Mouse (Mus musculus) thymus, adult 2 months (tissue): ENCODE data around the gene Cdk17. TPM values are rescaled to one million over a fixed set of nuclear protein-coding genes. Genes with fewer than 3 reads are reported as not detected.
A peak's percentile ranks its signal among the peaks of the same experiment; 100 is the strongest.

ENCODE experiments used
- DNase-seq: peaks from one replicate; pipeline ENCODE4 v3.0.0; 2021
- H3K27ac ChIP-seq: fragments of 200-500 bp; 2 replicates; pipeline ENCODE4 v1.5.1; 2012; ENCODE audit warnings: low read length, control low read depth; ENCODE audit not compliant: control insufficient read depth, insufficient read depth
- H3K27me3 ChIP-seq: fragments of 200-500 bp; 2 replicates; pipeline ENCODE4 v1.6.1; 2012; ENCODE audit warnings: mild to moderate bottlenecking, low read length, moderate library complexity, mixed read lengths; ENCODE audit not compliant: control insufficient read depth, insufficient read depth
- H3K36me3 ChIP-seq: fragments of 200-500 bp; 2 replicates; pipeline ENCODE4 v1.6.1; 2012; ENCODE audit warnings: mild to moderate bottlenecking, low read length, moderate library complexity; ENCODE audit not compliant: control insufficient read depth, insufficient read depth
- H3K4me1 ChIP-seq: fragments of 200-500 bp; replicated peaks from 2 replicates; pipeline ENCODE4 v1.6.1; 2012; ENCODE audit warnings: low read length; ENCODE audit not compliant: control insufficient read depth, insufficient read depth
- H3K4me3 ChIP-seq: fragments of 200-500 bp; 2 replicates; pipeline ENCODE4 v1.5.1; 2012; ENCODE audit warnings: mild to moderate bottlenecking, low read length, control low read depth, moderate library complexity; ENCODE audit not compliant: control insufficient read depth, insufficient read depth
- CTCF ChIP-seq: fragments of 200-500 bp; IDR thresholded peaks from 2 replicates; pipeline ENCODE4 v1.5.1; 2012; ENCODE audit warnings: mild to moderate bottlenecking, control low read depth, low read length, moderate library complexity, borderline replicate concordance; ENCODE audit not compliant: control insufficient read depth, poor library complexity, insufficient read depth; ENCODE audit errors: extremely low read depth
- POLR2A ChIP-seq: fragments of 200-500 bp; IDR thresholded peaks from 2 replicates; pipeline ENCODE4 v1.6.1; 2012; ENCODE audit warnings: mild to moderate bottlenecking, low read length, control low read depth, moderate library complexity; ENCODE audit not compliant: control insufficient read depth, poor library complexity, insufficient read depth; ENCODE audit errors: extremely low read depth
- WGBS: fragments of 180-500 bp; shearing (Covaris S2); methylation state at CpG from one replicate; pipeline ENCODE4 v1.1.7; 2018; 5-methylcytosine and 5-hydroxymethylcytosine counted together
- polyA plus RNA-seq: library from polyadenylated mRNA; depleted of rRNA; stranded (reverse); fragments of >200 nt; gene quantifications from 2 replicates; pipeline ENCODE4 v1.2.3, GENCODE M21; 2012

Gene Cdk17
- polyA plus RNA-seq, 1 experiment, result 79.5 TPM

DNA sequence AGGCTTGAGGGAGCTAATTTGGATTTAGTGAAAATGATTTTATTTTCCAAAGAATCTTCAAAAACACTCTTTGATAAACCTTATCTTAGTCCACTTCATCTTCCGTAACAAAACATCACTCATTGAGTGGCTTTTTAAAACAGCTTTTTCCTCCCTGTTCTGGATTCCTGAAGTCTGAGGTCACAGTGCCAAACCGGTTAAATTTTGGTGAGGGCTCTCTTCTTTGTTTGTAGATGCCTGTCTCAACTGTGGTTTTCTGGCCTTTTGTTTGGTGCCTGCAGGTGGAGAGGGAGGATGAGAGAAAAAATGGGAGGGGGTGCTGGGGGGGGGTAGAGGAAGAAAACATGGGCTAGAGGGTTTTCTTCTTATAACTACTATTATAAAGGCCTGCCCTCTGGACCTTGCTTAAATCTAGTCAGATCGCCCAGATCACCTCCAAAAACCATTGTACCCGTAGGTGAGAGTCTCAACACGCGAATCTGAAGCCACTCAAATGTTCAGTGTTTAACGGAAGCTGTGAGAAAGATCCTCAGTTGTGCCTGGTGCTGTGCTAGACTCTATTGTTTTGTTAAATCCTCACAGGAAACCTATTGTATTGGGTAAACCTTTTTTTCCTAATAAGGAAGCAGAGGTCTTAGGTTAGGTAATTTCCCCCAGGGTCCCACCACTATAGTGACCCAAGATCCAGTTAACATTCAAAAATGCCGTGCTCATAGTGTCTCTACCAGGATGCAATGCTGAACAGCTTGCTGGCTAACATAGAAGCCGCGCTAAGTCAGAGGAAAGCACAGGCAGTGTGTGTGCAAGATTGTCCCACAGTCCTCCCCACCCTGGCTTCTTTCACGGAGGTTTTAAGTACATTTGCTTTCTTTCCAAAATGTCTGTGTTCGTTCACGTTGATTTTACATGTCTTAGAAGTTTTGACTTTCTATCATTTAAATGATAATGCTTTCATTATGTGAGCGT lies 5.0 kb downstream of the Cdk17 start:
- 5% methylated on average over 14 of the region's 14 CpGs for WGBS
- H3K27me3 ChIP-seq, result no peaks in the 10 kb centered on the region
- no peak for TF ChIP-seq POLR2A
- no peak for TF ChIP-seq CTCF
- peak overlapping the region; percentile 77 for H3K27ac ChIP-seq
- no peak for DNase-seq
- peak overlapping the region; percentile 29 for H3K4me3 ChIP-seq
- H3K4me1 ChIP-seq, result peaks cover 13% of the 10 kb centered on the region
- no peaks in the 10 kb centered on the region for H3K36me3 ChIP-seq

DNA sequence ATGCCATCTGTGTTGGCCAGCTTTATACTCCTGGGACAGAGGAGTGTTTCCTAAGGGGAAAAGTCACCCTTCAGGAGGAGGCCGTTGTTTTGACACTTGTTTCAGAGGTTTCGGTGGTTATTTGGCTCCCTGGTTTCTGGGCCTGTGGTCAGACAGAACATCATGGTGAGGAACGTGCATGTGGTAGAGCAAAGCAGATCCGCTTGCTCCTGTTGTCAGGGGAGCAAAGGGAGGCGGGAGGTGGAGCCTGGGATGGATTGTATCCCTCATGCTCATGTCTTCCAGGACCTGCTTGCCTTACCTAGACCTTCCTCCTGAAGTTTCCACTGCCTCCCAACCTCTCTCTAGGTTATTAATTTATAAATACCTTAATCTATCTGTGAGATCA lies 5.7 kb downstream of the Cdk17 start:
- Histone ChIP-seq H3K4me1 (peaks cover 13% of the 10 kb centered on the region), H3K36me3 (no peaks in the 10 kb centered on the region), H3K27ac (peak overlapping the region; percentile 77), H3K27me3 (no peaks in the 10 kb centered on the region), H3K4me3 (peak overlapping the region; percentile 29)
- no peak for DNase-seq
- 5% methylated on average over 5 of the region's 5 CpGs for WGBS
- TF ChIP-seq CTCF, result no peak
- TF ChIP-seq POLR2A, result no peak

DNA sequence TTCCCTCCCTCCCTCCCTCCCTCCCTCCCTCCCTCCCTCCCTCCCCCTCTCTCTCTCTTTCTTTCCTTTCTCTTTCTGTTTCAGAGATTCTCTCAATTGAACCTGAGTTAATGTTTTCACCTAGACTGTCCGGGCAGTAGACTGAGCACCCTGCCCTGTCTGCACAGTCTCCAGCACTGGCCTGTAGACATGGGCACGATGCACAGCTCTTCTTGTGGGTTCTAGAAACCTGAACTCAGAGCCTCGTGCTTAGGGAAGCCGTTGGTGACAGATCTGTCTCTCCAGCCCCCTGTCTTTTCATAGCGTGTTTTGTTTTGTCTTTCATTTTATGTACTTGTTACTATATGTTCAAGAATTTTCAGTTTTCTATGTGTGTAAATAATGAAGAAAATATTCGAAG lies 6.6 kb downstream of the Cdk17 start:
- Histone ChIP-seq H3K27me3 (no peaks in the 10 kb centered on the region), H3K36me3 (no peaks in the 10 kb centered on the region), H3K4me3 (peak overlapping the region; percentile 44), H3K27ac (peak overlapping the region; percentile 75), H3K4me1 (peaks cover 15% of the 10 kb centered on the region)
- DNase-seq, result no peak
- TF ChIP-seq POLR2A (no peak), CTCF (no peak)
- WGBS, result 8% methylated on average over 6 of the region's 6 CpGs

DNA sequence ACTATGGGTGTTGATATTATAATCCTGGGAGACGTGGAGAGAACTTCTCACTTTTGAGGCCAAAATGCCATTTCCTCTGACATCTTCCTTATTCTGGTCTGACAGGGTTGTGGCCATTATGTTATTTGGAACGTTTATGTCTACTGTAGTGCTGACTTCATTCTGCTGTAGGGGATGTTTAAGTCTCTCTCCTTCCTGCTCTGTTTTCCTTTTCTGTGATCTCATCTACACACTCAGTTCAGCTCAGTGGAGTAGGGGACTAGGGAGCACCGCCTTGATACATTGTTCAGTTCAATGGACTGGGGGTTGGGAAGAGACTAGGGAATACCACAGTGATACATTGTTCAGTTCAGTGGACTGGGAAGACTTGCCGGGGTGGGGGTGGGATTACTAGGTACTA lies 7.4 kb downstream of the Cdk17 start:
- TF ChIP-seq CTCF (no peak), POLR2A (no peak)
- no peaks in the 10 kb centered on the region for H3K27me3 ChIP-seq
- H3K27ac ChIP-seq, result no peak overlapping the region
- peaks cover 15% of the 10 kb centered on the region for H3K4me1 ChIP-seq
- H3K36me3 ChIP-seq, result peaks cover 2% of the 10 kb centered on the region; the same call in 1 of the 2 replicates
- no peak overlapping the region for H3K4me3 ChIP-seq
- WGBS, result 29% methylated on average over 4 of the region's 4 CpGs
- no peak for DNase-seq

DNA sequence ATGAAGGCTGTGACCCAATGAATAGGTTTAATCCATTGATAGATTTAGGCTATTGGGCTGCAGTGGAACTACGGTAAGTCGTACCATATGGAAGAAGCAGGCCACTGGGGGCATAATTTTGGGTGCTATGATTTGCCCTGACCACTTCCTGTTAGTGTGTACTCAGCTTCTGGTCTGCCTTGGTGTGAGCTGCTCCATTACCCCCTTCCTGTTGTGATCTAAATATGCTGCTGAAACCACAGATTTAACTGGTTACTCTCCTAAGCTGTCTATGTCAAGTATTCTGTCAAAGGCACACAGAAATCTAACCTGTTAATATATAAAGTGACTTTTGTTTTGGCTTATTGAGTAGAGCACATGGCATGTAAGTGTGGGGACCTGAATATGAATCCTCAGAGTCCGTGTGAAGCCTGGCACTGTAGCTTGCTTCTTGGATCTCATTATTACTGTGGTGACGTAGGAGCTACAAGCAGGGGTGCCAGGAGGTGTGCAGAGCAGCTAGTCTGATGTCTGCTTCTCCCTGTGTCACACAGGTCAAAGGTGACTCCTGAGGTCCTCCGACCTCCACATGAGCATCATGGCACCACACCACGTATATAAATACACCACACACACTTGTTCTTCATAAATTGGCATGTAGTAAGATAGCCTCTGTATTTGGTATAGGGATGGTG lies 10.6 kb downstream of the Cdk17 start:
- H3K27me3 ChIP-seq, result no peaks in the 10 kb centered on the region
- WGBS, result 50% methylated on average over 6 of the region's 6 CpGs
- TF ChIP-seq POLR2A (no peak), CTCF (no peak)
- H3K4me3 ChIP-seq, result no peak overlapping the region
- peak overlapping the region; percentile 24 for H3K27ac ChIP-seq
- peaks cover 15% of the 10 kb centered on the region for H3K4me1 ChIP-seq
- no peak for DNase-seq
- H3K36me3 ChIP-seq, result peaks cover 9% of the 10 kb centered on the region; the same call in 1 of the 2 replicates

DNA sequence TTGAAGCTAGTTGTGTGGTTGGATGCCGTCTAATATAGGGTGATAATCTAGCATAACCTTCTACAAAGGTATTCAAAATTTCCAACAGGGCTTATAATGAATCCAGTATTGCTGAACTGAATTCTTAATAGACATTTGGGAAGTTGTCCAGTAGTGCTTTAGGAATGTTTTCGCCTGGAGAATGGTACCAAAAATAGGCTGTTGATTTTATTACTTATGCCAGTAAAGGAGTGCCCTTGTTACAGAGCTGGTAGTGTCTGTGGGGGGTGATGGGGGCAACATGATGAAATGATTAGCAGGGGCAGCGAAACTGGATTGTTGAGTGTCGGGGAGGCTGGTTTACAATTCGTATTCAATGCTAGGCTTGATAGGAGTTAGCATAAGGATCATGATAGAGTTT lies 16.8 kb downstream of the Cdk17 start:
- H3K27me3 ChIP-seq, result no peaks in the 10 kb centered on the region
- H3K27ac ChIP-seq, result no peak overlapping the region
- no peak overlapping the region for H3K4me3 ChIP-seq
- H3K36me3 ChIP-seq, result peaks cover 9% of the 10 kb centered on the region; the same call in 1 of the 2 replicates
- WGBS, result 90% methylated on average over 5 of the region's 5 CpGs
- no peak for DNase-seq
- peaks cover 15% of the 10 kb centered on the region for H3K4me1 ChIP-seq
- TF ChIP-seq POLR2A, result no peak
- no peak for TF ChIP-seq CTCF
